Mouse (Mus musculus) frontal cortex, postnatal 25 days (tissue): ENCODE results near the gene Kctd7.

Experiments used
- DNase-seq, 2 experiments: peaks; one replicate each; pipeline ENCODE4 v3.0.0; 2022; ENCODE audit warnings: low spot score in 2 of 2

Kctd7 gene

GRCm38 (mm10) chr5:130190909-130191308 is 46.2 kb downstream of the Kctd7 start:
- DNase-seq, result no peak

GRCm38 (mm10) chr5:130191865-130192264 is 47.2 kb downstream of the Kctd7 start:
- DNase-seq, result no peak

- no peak for DNase-seq
These were observed 47.8 kb downstream of the Kctd7 start for GRCm38 (mm10) chr5:130192356-130192944.

- DNase-seq, result no peak
These were observed 49.1 kb downstream of the Kctd7 start for GRCm38 (mm10) chr5:130193760-130194159.

- DNase-seq, result no peak
These were observed 51.6 kb downstream of the Kctd7 start for GRCm38 (mm10) chr5:130196307-130196706.

- no peak for DNase-seq
These were observed 52.8 kb downstream of the Kctd7 start for GRCm38 (mm10) chr5:130197454-130197853.

- DNase-seq, result no peak
These were observed 53.3 kb downstream of the Kctd7 start for GRCm38 (mm10) chr5:130197981-130198380.

GRCm38 (mm10) chr5:130200233-130201029 is 55.8 kb downstream of the Kctd7 start:
- DNase-seq, result no peak

- no peak for DNase-seq
These were observed 59.3 kb downstream of the Kctd7 start for GRCm38 (mm10) chr5:130203948-130204347.

- DNase-seq, result no peak
These were observed 59.9 kb downstream of the Kctd7 start for GRCm38 (mm10) chr5:130204560-130204959.
